Mouse (Mus musculus): Measurements from ENCODE around the gene Mbnl2. TPM values are rescaled to one million over a fixed set of nuclear protein-coding genes. Genes with fewer than 3 reads are reported as not detected.

The Mbnl2 gene
- total RNA-seq, 1 experiment from 2014 or later, result 206 TPM

GRCm38 (mm10) chr14:120324883-120325480 lies 49.5 kb downstream of the Mbnl2 start:
- no peak for DNase-seq

GRCm38 (mm10) chr14:120325673-120326072 lies 50.2 kb downstream of the Mbnl2 start:
- peak; percentile 14 for DNase-seq

GRCm38 (mm10) chr14:120330454-120330853 lies 55.0 kb downstream of the Mbnl2 start:
- no peak for DNase-seq

GRCm38 (mm10) chr14:120330881-120331514 lies 55.5 kb downstream of the Mbnl2 start:
- DNase-seq, result no peak

GRCm38 (mm10) chr14:120333465-120334243 lies 58.2 kb downstream of the Mbnl2 start:
- DNase-seq, result no peak

GRCm38 (mm10) chr14:120335366-120335765 lies 59.9 kb downstream of the Mbnl2 start:
- DNase-seq, result peak; percentile 22

GRCm38 (mm10) chr14:120335871-120336270 lies 60.4 kb downstream of the Mbnl2 start:
- no peak for DNase-seq

GRCm38 (mm10) chr14:120336380-120336779 lies 60.9 kb downstream of the Mbnl2 start:
- peak; percentile 86 for DNase-seq

GRCm38 (mm10) chr14:120336841-120337240 lies 61.4 kb downstream of the Mbnl2 start:
- DNase-seq, result peak; percentile 28

- no peak for DNase-seq
Measured at GRCm38 (mm10) chr14:120337731-120338462, 62.4 kb downstream of the Mbnl2 start.

- no peak for DNase-seq
Measured at GRCm38 (mm10) chr14:120338706-120339105, 63.2 kb downstream of the Mbnl2 start.

- DNase-seq, result no peak
Measured at GRCm38 (mm10) chr14:120341912-120342311, 66.4 kb downstream of the Mbnl2 start.

GRCm38 (mm10) chr14:120342321-120342720 lies 66.9 kb downstream of the Mbnl2 start:
- DNase-seq, result no peak

GRCm38 (mm10) chr14:120344641-120345040 lies 69.2 kb downstream of the Mbnl2 start:
- no peak for DNase-seq

GRCm38 (mm10) chr14:120347410-120348315 lies 72.2 kb downstream of the Mbnl2 start:
- no peak for DNase-seq

- DNase-seq, result no peak
Measured at GRCm38 (mm10) chr14:120349332-120349731, 73.9 kb downstream of the Mbnl2 start.

GRCm38 (mm10) chr14:120352136-120352843 lies 76.8 kb downstream of the Mbnl2 start:
- DNase-seq, result no peak

- no peak for DNase-seq
Measured at GRCm38 (mm10) chr14:120353211-120353610, 77.7 kb downstream of the Mbnl2 start.

- DNase-seq, result no peak
Measured at GRCm38 (mm10) chr14:120354595-120354994, 79.1 kb downstream of the Mbnl2 start.

- DNase-seq, result peak; percentile 74
Measured at GRCm38 (mm10) chr14:120355040-120355741, 79.7 kb downstream of the Mbnl2 start.
